Mouse (Mus musculus): ENCODE measurements around the gene Vsx2.

- no peak for TF ChIP-seq CTCF (IDR thresholded peaks at IDR 0.05; ENCODE audit: borderline replicate concordance, insufficient read depth, low read depth, low read length)
- no peak for TF ChIP-seq POLR2A (IDR thresholded peaks at IDR 0.05; ENCODE audit: borderline replicate concordance, insufficient read depth, low read length)
Observed at GRCm38 (mm10) chr12:84531906-84532829, 37.4 kb upstream of the Vsx2 start.

All from cerebellum, adult 2 months (tissue).